Mouse (Mus musculus): Measurements from ENCODE around the gene Wnt5b.

Wnt5b gene

DNA sequence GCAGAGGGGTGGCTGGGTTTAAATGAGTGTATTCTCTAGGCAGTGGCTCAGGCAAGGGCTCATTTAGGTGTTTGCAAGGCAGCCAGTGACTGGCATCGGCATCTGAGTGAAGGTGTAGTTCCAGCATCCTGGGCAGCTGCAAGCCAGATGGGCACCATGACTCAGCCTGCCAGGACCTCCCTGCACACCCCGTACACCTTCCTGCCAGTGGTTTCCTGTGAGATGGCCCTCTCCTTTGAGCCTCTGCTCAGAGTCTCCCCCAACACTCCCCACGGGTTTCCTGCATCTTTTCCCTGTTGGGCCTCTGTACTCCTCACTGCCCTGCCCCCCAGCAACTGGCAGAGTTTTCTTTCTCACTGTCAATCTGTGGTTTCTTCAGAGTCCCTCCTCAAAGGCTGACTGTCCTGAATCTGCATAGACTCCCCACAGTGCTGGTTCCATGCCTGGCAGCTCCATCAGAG is 22.2 kb downstream of the Wnt5b start:
- peak; percentile 71 for DNase-seq (ENCODE audit: low read depth, low spot score)

DNA sequence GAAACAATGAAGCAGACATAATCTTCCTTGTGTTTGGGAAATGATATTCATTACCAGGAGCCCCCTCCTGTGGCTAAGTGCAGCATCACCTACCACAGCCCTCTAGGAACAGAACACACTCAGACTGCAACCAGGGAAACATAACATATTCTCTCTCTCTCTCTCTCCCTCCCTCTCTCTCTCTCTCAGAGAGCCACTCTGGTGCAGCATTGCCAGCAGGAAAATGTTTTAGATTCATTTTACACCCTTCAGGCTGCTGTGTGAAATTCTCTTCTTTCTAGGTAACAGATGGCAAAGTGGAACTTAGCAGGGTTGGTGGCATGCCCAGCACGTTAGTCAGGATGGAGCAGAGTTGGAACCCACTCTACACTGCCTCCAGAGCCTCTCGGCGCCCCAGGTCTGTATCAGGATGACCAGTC is 22.7 kb downstream of the Wnt5b start:
- DNase-seq (ENCODE audit: low read depth, low spot score), result peak; percentile 58

DNA sequence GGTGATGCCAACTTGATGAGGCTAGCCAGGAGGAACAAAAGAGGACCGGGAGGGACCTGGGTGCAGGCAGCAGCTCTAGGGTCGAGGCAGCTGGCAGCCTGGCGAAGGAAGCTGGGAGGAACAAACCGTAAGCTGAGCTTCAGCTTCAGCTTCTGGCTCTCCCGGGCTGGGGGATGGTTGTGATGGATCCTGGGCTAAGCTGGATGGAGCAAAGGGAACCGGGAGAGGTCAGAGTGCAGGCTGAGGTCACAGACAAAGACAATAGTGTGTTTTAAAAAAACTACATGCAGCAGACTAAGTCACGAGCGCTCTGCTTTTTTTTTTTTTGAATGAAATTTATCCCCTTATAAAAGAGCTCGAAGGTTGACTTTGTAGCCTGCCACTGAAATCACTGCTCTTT is 23.4 kb downstream of the Wnt5b start:
- DNase-seq (ENCODE audit: low read depth, low spot score), result no peak

- peak; percentile 20 for DNase-seq (ENCODE audit: low read depth, low spot score)
Measured at GRCm38 (mm10) chr6:119514085-119514484, 30.1 kb downstream of the Wnt5b start.

GRCm38 (mm10) chr6:119513452-119513851 is 30.7 kb downstream of the Wnt5b start:
- DNase-seq (ENCODE audit: low read depth, low spot score), result no peak

DNA sequence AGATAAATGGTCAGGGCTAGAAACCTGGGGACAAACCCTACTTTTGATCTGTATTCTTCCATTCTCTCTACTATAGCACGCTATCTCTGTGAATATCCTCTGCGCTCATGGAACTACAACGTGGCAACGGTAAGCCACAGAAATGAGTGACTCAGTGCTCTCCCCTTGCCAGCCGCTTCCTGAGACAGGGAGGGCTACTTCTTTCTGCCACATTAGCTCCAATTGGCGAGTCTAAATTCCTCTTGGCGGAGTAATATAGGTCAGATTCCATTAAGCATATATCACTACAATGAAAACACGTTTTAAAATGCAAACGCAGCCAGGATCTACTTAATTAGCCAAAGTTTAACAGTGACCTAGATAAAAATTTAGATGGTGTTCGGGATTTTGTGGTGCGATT is 31.4 kb downstream of the Wnt5b start:
- peak; percentile 80 for DNase-seq (ENCODE audit: low read depth, low spot score)

DNA sequence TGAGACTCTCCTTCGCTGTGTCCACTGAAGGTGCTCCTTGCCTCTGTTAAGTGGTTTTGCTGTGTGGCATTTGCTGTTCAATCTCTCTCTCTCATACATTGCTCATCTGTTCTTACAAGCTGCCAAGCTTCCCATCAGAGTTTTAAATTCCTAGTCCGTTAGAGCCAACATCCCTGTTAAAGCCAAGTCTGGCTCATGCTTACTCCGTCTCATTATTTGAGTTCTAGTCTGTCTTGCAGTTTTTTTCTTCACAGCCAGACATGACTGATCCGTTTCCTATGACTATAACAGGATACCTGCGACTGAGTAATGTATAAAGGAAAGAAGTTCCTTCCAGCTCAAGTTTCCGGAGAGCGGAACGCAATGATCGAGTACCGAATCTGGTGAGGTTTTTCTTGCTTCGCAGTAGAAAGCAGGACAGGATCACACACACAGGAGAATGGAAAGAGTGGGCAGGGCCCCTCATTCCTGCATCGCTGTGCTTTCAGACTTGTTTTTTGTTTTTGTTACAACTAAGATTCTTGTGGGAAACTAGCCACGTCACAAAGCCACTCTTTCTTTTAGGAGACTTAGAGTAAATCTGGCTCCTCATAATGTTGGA is 34.6 kb downstream of the Wnt5b start:
- no peak for DNase-seq (ENCODE audit: low read depth, low spot score)

DNA sequence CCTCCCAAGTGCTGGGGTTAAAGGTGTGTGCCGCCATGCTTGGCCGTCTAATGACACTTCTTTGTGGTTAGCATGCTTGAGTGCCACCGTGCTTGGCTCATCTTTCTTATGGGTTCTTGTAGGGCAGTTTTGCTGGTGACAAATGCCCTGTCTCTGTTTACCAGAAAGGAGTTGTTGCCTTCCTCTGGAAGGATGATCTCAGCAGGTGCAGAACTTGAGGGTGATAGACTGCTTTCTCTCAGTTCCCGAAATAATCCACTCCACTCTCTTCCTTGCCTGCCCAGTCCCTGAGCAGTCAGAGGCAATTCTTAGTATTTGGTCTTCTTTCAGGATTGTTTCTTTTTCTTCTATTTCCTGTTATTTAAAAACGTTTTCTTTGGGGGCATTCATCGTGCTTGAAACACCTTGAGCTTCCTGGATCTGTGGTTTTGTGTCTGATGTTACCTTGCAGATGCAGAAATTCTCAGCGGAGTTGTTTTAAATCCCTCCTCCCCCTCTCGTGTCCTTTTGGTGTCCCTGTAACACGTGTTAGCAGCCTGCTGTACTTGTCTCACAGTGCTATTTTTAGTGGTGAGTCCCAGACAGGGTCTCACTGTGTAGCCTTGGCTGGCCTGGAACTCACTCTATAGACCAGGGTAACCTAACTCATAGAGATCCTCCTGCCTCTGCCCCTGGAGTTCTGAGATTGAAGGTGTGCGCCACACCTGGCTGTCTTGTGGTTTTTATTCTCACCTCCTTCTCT is 35.3 kb downstream of the Wnt5b start:
- DNase-seq (ENCODE audit: low read depth, low spot score), result no peak

DNA sequence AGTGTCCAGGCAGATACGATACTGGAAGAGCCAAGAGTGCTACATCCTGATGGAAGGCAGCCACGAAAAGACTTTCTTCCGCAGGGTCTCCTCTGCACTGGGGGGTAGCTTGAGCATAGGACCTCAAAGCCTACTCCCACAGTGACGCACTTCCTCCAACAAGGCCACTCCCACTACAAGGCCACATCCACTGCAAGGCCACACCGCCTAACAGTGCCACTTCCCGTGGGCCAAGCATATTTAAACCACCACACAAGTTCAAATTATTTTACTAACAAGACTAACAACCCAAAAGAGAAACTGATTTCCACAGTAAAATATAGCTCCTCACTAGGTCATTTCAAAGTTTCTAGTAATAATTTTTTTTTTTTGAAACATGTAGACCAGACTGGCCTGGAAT is 35.9 kb downstream of the Wnt5b start:
- no peak for DNase-seq (ENCODE audit: low read depth, low spot score)

DNA sequence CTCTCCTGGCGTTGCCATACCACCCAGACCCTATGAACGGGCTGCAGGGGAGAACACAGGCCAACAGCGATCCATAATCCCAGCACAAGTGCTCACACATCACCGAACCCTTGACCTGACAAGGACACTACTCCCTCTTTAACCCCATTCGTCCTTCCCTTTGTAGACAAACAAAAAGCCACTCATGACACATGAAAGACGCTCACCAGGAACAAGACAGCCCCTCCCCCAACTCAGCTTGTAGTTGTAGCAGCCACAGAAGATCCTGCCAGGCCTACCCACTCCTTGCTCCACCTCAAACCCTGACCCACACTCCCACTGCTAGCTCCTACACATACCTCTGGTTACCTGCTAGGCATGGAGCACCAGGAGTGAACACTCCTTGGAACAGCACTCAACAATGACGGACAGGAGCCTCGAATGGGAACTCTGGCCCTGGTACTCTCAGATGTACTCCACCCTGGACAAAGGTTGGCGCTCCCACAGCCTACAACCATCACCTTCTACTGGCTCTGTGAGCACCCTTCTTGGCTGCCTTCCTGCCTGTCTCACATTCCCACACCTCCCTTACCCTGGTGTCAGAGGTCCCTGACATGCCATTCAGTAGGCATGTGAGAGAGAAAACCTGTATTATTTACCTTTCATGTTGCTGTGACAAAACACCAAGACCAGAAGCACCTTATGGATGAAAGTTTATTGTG is 38.5 kb downstream of the Wnt5b start:
- no peak for DNase-seq (ENCODE audit: low read depth, low spot score)

DNA sequence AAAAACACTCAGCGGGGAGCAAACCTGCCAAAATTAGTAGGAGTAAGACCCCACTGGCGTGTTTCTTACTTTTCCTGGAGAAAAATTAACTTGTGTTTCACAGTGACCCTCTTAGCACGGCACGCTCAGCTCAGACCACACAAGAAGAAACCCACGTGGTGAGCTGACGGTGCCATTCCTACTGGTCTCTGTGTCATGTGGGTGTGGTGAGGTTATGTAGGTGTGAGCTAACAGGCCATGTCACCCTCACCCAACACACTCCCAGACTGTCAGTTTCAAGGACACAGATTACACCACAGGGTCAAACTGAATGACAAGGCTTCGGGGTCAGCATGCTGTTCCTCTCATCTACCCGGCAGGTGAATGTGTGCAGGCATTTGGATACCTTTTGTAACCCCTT is 39.4 kb downstream of the Wnt5b start:
- no peak for DNase-seq (ENCODE audit: low read depth, low spot score)

DNA sequence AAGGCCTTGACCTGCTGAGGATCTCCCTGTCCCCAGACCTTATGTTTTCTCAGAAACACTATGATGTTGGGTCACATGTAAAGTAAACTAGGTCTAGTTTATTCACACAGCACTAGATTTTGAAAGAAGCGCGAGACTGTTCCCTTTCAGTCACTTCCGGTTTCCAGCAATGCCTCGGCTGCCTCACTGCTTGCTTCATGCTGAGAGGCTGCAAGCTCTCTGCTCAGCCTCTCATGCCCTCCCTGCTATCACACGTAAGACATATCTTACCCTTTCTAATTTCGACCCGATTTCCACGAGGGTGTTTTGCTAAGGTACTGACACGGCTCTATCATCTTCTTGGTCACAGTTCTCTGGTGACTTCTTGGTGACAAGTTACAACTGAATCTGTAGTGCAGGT is 42.1 kb downstream of the Wnt5b start:
- DNase-seq (ENCODE audit: low read depth, low spot score), result no peak

DNA sequence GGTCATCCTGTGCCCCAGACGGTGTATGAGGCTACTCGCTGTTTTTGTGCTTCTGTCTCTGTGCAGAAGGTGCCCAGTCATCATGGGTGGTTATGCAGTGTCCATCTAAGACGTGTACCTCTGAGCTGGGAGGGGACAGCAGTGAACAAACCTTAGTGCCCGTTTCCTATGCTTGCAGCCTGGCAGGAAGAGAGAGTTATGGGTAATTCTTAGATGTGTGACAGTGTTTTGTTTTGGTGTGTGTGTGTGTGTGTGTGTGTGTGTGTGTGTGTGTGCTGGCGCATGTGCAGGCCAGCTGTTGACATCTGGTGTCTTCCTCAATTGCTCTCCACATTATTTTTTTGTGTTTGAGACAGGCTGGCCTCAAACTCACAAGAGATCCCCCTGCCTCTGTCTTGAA is 44.1 kb downstream of the Wnt5b start:
- DNase-seq (ENCODE audit: low read depth, low spot score), result no peak

- DNase-seq (ENCODE audit: low read depth, low spot score), result no peak
Measured at GRCm38 (mm10) chr6:119499271-119499670, 44.9 kb downstream of the Wnt5b start.

GRCm38 (mm10) chr6:119492630-119493014 is 51.5 kb downstream of the Wnt5b start:
- DNase-seq (ENCODE audit: low read depth, low spot score), result no peak

GRCm38 (mm10) chr6:119491997-119492629 is 52.0 kb downstream of the Wnt5b start:
- DNase-seq (ENCODE audit: low read depth, low spot score), result no peak

DNA sequence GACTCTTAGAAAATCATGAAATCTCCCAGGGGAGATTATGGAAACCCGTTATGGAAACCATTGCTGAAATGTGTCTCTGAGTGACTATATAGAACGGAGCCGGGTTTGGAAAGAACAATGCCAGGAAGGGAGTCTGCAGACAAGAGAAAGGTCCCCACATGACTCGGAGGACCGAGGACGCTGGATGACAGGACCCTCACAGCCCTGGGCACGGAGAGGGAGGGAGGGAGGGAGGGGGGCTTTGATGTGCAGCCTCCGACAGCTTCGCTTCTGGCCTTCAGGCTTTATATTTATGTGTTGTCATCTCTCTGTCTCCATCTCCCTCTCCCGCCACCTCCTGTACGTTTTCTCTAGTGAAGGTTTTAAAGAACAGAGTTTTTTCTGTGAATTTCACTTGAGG is 53.1 kb downstream of the Wnt5b start:
- DNase-seq (ENCODE audit: low read depth, low spot score), result no peak

DNA sequence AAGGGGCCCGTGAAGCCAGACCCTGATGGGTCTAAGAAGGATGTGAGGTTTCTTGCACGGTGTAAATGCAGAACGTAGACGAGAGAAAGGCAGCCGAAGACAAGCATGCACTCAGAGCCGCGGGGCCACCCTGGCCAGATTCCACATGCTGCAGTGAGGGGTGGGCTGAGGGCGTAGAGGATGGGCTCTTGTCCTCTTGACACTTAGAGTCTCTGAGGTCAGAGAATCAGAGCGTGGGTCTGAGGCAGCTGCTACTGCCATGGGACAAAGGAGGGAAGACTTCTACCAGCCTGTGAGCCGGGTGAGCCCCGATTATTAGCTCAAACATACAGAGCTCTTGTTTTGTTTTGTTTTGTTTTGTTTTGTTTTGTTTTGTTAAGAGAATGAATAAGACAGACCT is 53.6 kb downstream of the Wnt5b start:
- DNase-seq (ENCODE audit: low read depth, low spot score), result no peak

GRCm38 (mm10) chr6:119489765-119490164 is 54.4 kb downstream of the Wnt5b start:
- DNase-seq (ENCODE audit: low read depth, low spot score), result peak; percentile 66

GRCm38 (mm10) chr6:119487619-119488018 is 56.5 kb downstream of the Wnt5b start:
- DNase-seq (ENCODE audit: low read depth, low spot score), result no peak

DNA sequence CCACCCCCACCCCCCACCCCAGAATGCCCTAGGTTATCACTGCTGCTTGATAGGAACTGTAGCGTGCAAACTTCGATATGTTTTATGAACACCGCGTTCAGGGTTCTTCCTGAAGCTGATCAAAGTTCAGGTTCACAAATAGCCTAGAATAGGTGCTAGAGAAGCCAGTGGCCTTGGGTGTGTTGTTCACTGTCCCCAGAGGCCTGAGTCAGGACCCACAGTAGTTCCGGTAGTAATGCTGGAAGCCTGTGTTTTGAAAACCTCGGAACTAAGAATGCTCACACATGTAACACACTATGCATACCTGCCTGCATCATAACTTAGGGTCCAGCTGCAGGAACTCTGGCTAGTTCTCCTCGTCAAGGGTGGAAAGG is 57.1 kb downstream of the Wnt5b start:
- DNase-seq (ENCODE audit: low read depth, low spot score), result no peak

- DNase-seq (ENCODE audit: low read depth, low spot score), result no peak
Measured at GRCm38 (mm10) chr6:119486381-119487084, 57.6 kb downstream of the Wnt5b start.

All from 3T3-L1 (cell line).